Mouse (Mus musculus) small intestine, adult 2 months (tissue): ENCODE results near the gene Hist2h2aa2.

Experiments
- CTCF ChIP-seq: fragments of 200-500 bp; IDR thresholded peaks from 2 replicates; pipeline ENCODE4 v1.5.1; 2012; ENCODE audit warnings: low read depth, mild to moderate bottlenecking, control low read depth, inconsistent platforms, low read length, moderate library complexity, mixed read lengths; ENCODE audit not compliant: insufficient replicate concordance, insufficient read length; ENCODE audit errors: extremely low read depth
- POLR2A ChIP-seq: fragments of 200-500 bp; IDR thresholded peaks from 2 replicates; pipeline ENCODE4 v1.6.1; 2012; ENCODE audit warnings: low read depth, mild to moderate bottlenecking, control low read depth, inconsistent platforms, low read length, moderate library complexity

DNA sequence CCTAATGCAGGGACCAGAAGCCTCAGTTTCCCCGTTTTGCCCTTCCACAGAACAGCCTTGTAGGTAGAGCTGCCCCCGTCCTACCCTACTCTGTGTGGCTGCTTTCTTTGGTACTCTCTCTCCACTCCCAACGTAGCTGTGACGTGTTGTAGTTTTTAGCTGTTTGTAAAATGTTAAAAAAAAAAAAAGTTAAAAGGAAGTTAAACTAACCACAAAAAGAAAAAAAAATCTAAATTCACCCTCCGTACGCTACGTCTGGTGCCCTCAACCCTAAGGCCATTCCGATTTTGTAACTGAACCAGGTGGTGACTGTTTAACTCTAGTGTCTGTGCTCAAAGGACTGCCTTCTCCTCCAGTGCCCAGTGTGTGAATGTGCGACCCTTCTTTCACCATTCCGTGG lies 45.1 kb downstream of the Hist2h2aa2 start:
- TF ChIP-seq POLR2A (no peak), CTCF (no peak)
